Mouse (Mus musculus) left cerebral cortex, adult 2 months (tissue): ENCODE measurements around the gene Boc. TPM values are rescaled to one million over a fixed set of nuclear protein-coding genes. Genes with fewer than 3 reads are reported as not detected.

Experiments
- DNase-seq, 2 experiments: peaks; one replicate each; pipeline ENCODE4 v3.0.0; 2021 to 2022; ENCODE audit warnings: low spot score in 2 of 2, mixed read lengths in 1 of 2; ENCODE audit errors: extremely low spot score in 1 of 2
- H3K27ac ChIP-seq: fragments of 200-600 bp; 2 replicates; pipeline ENCODE4 v1.8.1; 2022
- H3K4me3 ChIP-seq: fragments of 200-600 bp; 2 replicates; pipeline ENCODE4 v1.8.1; 2022
- CTCF ChIP-seq: fragments of 200-600 bp; IDR thresholded peaks from 2 replicates; pipeline ENCODE4 v1.8.1; 2022; ENCODE audit warnings: antibody characterized with exemption, mild to moderate bottlenecking, moderate library complexity
- intact Hi-C: fragments of 180-260 bp; cut with DNase I; formaldehyde crosslinking; loops from one replicate; pipeline ENCODE4 v1.15.1; 2025
- total RNA-seq, 2 experiments: library from RNA; stranded (reverse); gene quantifications; 2 replicates each; pipeline ENCODE4 v1.2.3; 2021

Boc gene
- total RNA-seq, 2 experiments from 2014 or later: 18.7 to 20.0 TPM

DNA sequence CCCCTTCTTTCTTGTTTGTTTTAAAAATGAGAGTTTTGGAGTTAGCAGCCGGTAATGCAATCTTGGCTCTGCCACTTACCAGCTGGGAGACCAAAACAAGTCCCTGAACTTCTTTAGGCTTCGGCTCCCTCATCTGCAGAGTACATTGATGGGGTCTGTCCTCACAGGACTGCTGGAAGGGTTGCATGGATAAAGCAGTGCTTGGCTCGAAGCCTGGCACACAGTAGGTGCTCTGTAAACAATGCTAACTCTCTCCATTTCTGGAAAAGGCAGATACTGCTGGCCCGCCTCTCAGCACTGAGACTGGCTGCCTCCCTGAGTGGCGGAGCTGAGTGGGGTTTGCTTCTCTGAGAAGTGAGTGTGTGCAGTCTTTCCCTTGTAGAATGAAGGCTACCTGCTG lies 7.2 kb downstream of the Boc start:
- intact Hi-C loops: loop anchor here (2.0 kb wide), 1 partner anchor 21 kb away; no protein-coding TSS in a partner anchor

DNA sequence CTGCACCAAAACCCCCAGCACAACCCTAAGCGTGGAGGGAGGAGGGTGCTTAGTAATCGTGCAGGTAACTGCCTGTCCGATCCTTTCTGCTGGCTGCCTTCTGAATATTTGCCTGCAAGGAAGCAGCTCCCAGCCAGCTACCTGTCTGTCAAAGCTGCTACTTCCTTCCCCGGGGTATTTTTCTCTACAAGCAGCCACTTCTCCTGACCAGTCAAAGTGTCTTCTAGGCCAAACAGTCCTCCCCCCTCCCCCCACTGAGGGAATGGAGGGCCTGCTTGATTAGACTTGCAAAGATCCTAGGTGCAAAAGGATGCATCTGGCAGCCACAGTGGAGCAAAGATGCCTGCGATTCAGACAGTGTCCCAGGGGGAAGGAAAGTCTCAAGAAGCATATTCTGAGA lies 7.9 kb downstream of the Boc start:
- no peak for TF ChIP-seq CTCF
- intact Hi-C loops: loop anchor here (2.0 kb wide), 1 partner anchor 20 kb away; no protein-coding TSS in a partner anchor
- Histone ChIP-seq H3K4me3 (no peak overlapping the region), H3K27ac (peak overlapping the region; percentile 59)
- DNase-seq: no peak

More for the DNA sequence above, 7.2 kb downstream of the Boc start:
- Histone ChIP-seq H3K4me3 (no peak overlapping the region), H3K27ac (no peak overlapping the region)
- no peak for DNase-seq
- no peak for TF ChIP-seq CTCF

- H3K4me3 ChIP-seq: no peak overlapping the region
- H3K27ac ChIP-seq: no peak overlapping the region; the same call in 1 of the 2 replicates
- no peak for TF ChIP-seq CTCF
- intact Hi-C loops: loop anchor here (2.0 kb wide), 1 partner anchor 19 kb away; no protein-coding TSS in a partner anchor
- no peak for DNase-seq
Observed at GRCm38 (mm10) chr16:44549867-44550679, 8.6 kb downstream of the Boc start.

DNA sequence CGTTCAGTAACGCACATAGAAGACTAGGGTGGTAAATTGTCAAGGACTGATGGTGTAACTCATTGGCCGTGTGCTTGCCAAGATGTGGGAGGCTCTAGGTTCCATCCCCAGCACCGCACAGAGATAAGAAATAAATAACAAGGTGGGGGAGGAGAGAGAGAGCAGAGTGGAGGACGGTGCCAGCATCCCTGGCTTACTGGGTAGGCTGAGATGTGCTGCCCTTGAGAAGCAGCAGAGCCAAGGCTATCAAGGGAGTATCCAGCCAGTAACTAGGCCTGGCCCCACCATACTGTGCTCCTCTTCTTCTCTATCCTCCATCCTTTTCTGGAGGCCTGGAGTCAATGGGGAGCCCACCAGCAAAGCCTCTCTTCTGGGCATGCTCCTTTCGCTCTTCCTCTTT lies 9.3 kb downstream of the Boc start:
- no peak for TF ChIP-seq CTCF
- DNase-seq: no peak
- H3K27ac ChIP-seq: no peak overlapping the region
- intact Hi-C loops: no loop called here
- H3K4me3 ChIP-seq: no peak overlapping the region

- DNase-seq: no peak
- intact Hi-C loops: no loop called here
- Histone ChIP-seq H3K27ac (no peak overlapping the region), H3K4me3 (no peak overlapping the region)
- TF ChIP-seq CTCF: no peak
Observed at GRCm38 (mm10) chr16:44547976-44548375, 10.7 kb downstream of the Boc start.

- DNase-seq: no peak
- TF ChIP-seq CTCF: no peak
- intact Hi-C loops: no loop called here
- H3K27ac ChIP-seq: no peak overlapping the region
- no peak overlapping the region for H3K4me3 ChIP-seq
Observed at GRCm38 (mm10) chr16:44546831-44547230, 11.9 kb downstream of the Boc start.

DNA sequence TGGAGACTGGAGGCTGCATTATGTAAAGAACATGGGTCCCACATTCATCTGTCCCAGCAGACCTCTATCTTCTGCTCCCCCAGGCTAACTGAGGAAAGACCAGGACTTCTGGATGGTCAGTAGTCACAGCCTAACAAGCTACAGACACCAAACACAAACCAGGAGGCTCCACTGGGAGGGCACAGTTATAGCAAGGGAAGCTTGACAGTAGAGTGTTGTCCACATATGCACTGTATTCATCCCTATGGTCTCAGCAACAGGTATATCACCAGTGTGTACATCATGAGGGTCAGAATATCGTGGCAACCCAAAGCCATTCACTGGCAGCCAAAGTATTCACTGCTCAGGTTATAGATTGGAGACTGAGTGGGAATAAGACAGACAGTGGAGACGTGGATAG lies 12.8 kb downstream of the Boc start:
- TF ChIP-seq CTCF: no peak
- Histone ChIP-seq H3K4me3 (no peak overlapping the region), H3K27ac (no peak overlapping the region)
- DNase-seq: no peak
- intact Hi-C loops: no loop called here

DNA sequence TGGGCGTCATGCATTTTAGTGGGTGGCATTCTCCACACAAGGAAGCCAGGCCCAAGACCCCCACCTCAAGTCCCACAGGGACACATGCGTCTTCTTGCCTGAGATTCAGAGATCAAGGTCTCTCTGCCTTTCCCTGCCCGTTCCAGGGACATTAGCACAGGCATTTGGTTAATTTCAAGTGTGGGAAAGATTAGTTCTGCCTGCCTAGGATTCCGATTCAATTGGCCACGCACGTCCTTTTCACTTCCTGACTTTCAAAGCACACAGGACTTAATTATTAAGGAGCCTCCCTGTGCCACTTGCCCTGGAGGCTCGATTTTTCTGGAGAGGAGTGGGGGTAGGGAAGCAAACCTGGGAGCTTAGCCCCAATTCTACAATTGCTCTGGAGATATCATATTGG lies 13.5 kb downstream of the Boc start:
- no peak overlapping the region for H3K4me3 ChIP-seq
- intact Hi-C loops: no loop called here
- H3K27ac ChIP-seq: no peak overlapping the region
- no peak for TF ChIP-seq CTCF
- no peak for DNase-seq

DNA sequence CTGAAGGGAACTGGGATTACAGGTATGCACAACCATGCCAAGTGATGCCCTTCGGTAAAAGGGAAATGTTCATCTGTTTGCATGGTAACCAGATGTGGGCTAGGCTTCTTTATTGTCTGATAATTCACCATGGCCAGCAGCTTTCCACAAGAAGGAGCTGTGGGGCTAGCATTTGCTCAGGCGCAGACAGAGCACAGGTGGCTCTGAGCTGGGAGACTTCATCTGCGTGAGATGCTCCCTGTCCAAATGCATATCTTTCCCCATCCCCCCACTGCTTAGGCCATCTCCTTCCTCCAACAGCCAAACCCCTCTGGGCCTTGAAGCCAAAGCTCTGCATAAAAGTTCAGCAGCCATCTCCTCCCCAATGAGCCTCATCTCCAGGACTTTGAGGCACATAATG lies 15.6 kb downstream of the Boc start:
- TF ChIP-seq CTCF: no peak; the same call in 1 of the 2 replicates
- intact Hi-C loops: no loop called here
- no peak for DNase-seq
- no peak overlapping the region for H3K27ac ChIP-seq
- H3K4me3 ChIP-seq: no peak overlapping the region

DNA sequence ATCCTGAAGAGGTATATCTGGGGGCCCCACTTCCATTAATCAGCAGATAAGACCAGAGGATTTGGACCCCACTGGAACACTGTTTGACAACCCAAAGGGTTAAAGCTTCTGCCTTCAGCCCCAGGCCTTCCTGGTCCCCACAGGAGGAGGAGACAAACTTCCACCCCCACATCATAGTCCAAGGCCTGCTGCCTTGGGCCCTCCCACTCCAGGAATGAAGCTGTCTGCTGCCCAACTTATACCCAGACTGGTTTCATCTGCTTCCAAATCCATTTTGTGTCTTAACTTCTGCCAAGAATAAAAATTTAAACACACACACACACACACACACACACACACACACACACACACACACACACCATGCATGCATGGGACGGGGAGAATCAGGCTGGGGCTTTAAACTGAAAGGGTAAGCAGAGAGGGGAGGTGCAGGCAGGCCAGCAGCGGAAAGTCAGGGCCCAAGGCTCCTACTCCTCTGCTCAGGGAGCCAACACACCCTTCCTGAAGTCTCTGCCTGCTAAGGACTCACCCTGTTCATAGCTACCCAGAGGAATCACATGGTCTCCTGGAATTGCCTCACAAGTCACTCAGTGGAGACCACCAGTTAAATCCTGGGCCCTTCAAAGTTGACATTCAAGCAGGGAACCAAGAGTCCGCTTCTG lies 16.5 kb downstream of the Boc start:
- TF ChIP-seq CTCF: no peak
- Histone ChIP-seq H3K27ac (no peak overlapping the region; the same call in 1 of the 2 replicates), H3K4me3 (no peak overlapping the region)
- intact Hi-C loops: no loop called here
- no peak for DNase-seq

DNA sequence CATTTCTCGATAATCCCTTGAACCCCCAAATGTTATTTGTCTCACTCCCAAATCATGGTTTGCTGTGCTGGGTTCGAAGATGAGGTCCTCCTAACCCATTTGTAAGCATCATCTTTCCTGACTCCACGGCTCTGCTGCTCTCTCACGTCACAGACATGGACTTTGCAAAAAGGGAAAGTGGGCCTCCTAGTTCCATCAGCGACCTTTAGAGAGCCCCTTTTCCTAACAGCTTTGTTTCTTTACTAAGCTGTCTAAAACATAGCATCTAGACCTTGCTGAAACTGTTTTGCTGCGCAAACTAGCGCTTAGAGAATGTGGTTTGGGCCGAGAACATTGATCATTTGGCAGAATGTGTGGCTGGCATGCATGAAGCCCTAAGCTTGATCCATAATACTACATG lies 19.1 kb downstream of the Boc start:
- intact Hi-C loops: no loop called here
- H3K27ac ChIP-seq: no peak overlapping the region
- no peak for TF ChIP-seq CTCF
- no peak overlapping the region for H3K4me3 ChIP-seq
- no peak for DNase-seq

DNA sequence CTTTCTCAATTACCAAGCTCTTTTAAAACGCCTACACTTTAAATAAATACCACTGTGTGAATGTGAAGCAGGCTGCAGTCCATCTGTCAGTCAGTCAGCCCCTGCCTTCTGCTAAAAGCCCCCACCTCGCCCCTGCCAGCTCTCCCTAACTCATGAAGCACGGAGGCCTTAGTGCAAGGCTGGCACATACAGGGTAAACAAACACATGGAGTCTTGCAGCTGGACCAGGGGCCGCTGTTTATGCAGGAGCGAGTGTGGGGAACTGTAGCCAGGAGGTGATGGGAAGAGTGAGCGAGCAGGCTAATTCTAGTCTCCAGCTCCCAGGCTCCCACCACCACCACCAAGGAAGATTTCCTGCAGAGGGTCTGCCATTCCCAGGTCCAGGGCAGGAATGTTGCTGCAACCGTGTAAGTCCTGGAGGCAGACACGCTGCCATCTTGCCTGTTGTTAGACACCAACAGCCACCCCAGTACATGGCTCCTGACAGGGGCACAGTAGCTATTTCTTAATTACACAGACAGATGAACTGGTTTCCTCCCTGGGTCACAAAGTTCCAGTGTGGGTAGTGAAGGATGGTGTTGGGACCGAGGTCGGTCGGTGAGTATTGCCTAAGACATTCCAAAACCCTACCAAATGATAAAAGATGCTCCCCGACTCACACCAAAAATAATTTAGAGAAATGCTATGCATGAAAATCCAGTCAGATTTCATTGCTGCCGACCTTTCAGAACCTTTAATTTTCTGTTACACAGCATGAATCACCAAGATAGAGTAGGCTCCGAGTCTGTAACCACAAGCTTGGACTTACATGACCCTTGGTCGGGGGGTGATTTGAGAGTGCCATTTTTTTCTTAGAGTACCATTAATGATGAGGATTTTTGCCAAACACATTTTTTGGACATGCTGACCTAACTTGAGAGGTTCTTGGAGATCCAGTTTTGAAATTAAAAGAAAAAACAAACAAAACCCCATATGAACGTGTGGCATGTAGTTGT lies 20.0 kb downstream of the Boc start:
- TF ChIP-seq CTCF: no peak
- Histone ChIP-seq H3K4me3 (no peak overlapping the region), H3K27ac (peak overlapping the region; percentile 19; the same call in 1 of the 2 replicates)
- intact Hi-C loops: no loop called here
- no peak for DNase-seq
